Mouse (Mus musculus): ENCODE data around the gene Rsf1.
A peak's percentile ranks its signal among the peaks of the same experiment; 100 is the strongest.

The Rsf1 gene

GRCm38 (mm10) chr7:97579067-97579975, at the start of gene Rsf1, which contains the start of gene Aamdc:
TSS of gene Rsf1 (plus strand) at chr7:97579889.
TSS of gene Aamdc (minus strand) at chr7:97579497.
- peak; percentile 91 to 93 for DNase-seq (ENCODE audit: low spot score in 2 of 2)

DNA sequence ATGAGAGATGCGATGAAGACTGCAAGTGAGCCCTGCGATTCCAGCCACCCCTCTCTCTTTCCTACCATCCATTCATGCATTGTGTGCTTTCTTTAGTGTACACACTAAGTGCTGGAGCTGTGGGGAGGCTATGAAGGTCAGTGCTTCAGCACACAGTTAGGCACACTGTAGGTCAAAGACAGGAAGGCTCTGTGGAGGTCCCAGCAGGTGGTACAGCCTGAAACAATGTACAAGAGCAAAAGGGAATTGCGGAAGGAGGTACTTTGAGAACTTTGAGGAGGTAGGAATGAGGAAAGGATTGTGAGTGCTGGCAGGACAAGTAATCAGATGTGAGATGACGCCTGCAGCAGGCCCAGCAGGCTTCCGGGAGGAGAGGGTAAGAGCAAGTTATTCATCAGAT, 44.2 kb upstream of the Rsf1 start:
- no peak for DNase-seq (ENCODE audit: low spot score in 2 of 2)

GRCm38 (mm10) chr7:97536571-97536970, 43.1 kb upstream of the Rsf1 start:
- DNase-seq (ENCODE audit: low spot score in 2 of 2), result no peak

GRCm38 (mm10) chr7:97546462-97546861, 33.2 kb upstream of the Rsf1 start:
- DNase-seq (ENCODE audit: low spot score in 2 of 2), result no peak

DNA sequence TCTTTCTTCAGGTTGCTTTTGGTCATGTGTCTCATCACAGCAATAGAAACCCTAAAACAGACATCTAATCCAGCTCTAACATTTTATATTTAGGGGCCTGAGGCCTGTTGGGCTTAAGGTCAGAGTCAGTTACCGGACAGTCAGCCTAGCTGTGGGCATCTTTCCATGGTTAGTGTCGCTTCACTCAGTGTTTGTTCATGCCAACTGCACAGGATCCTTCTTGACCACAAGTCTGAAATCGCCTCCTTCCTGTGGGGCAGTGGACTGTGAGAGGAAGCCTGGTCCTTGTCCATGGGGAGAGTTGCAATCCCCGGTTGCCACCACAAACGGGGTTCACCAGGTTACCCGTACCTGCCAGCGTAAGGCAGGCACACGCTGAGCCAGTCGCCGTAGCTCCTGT, 30.4 kb upstream of the Rsf1 start:
- DNase-seq (ENCODE audit: low spot score in 2 of 2), result no peak

DNA sequence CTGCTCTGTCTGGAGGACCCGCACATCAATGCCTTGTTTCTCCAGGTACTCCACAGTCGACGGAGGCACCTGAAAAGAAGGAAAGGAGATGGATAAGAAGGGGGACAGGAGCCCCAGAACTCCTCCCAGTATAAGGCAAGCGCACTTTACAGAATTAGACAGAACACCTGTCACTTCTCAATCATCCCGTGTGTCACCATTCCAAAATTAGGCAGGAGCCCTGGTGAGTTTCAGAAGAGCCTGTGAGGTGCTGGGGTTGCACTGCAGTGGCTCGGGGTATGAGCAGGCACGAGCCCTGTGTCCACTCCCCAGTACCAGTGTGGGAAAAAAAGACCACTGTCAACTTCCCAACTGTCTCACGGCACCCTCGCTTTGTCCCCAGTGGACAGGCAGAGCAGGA, 29.0 kb upstream of the Rsf1 start:
- DNase-seq (ENCODE audit: low spot score in 2 of 2), result no peak

GRCm38 (mm10) chr7:97563576-97563975, 16.1 kb upstream of the Rsf1 start:
- no peak for DNase-seq (ENCODE audit: low spot score in 2 of 2)

DNA sequence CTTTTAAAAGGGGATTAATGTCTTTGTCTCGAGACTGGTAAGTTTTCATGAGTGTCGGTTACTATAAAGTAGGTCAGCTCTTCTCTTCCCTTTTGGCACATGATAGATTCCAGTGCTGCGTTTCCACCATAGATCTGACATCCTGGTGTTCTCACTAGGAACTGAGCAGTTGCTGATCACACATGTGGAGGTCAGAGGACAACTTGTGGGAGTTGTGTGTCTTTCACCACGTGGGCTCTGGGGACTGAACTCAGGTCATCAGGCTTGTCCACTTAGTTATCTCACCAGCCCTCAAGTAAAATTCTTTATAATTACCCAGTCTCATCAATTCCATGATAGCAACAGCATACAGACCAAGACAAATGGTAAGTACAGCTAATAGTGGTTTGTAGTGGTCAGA, 10.3 kb upstream of the Rsf1 start:
- DNase-seq (ENCODE audit: low spot score in 2 of 2), result no peak

GRCm38 (mm10) chr7:97570389-97570788, 9.3 kb upstream of the Rsf1 start:
- no peak for DNase-seq (ENCODE audit: low spot score in 2 of 2)

- peak; percentile 27 to 40 for DNase-seq (ENCODE audit: low spot score in 2 of 2)
Observed at GRCm38 (mm10) chr7:97578361-97579066, 1.2 kb upstream of the Rsf1 start.

DNA sequence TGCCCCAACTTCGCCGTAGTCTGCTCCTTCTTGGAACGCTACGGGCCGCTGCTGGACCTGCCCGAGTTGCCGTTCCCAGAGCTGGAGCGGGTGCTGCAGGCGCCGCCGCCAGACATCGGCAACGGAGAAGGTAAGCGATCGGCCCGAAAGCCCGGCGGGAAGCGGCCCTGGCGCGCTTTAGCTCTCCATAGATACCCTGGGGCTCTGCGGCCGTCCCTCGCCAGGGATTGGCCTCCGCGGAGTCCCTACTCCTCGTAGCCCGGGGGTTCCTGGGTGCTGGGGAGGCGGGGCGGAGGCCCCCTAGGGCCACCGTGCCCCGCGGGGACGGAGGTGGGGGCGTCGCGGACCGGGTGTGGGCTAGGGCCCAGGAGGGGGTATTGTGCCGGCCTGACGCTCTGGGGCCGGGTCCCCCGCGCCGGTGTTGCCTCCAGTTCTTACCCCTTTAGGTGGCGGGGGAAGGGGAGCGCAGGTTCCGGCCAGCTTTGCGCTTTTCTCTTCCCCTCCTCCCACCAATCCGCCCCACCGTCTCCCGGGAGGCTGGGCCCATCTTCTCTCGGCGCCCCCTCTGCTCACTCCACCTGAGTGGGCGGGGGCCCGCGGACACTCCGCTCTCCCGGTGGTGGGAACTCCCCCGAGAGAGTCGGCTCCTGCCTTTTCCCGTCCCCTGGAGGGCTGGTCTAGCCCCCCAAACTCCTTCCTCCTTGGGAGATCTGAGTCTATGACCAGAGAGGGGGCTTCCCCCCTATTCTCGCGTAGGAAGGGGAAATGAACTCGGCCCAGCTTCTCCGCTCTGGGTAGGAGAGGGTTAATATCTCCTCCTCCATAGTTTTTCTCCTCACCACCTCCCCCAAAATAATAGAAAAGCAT, 520 bp downstream of the Rsf1 start:
- DNase-seq (ENCODE audit: low spot score in 2 of 2), result peak; percentile 56 to 62

GRCm38 (mm10) chr7:97580843-97581214, 1.1 kb downstream of the Rsf1 start:
- DNase-seq (ENCODE audit: low spot score in 2 of 2), result peak; percentile 80 to 82

DNA sequence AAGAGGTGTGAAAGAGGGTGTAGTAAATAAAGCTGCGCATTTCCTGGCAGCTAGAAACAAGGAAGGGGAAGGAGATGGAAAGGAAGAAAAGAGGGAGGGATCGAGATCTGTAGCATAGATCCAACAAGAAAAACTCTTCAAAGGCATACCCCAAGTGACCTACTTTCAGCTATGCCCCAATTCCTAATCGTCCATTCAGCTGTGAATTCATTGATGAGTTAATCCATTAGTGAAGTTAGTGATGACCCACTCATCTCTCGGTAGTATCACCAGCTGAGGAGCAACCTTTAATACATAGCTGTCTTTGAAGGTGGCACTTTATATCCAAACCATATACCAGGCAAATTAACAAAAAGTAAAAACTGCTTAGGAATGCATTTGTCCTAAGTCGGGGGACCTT, 8.8 kb downstream of the Rsf1 start:
- DNase-seq (ENCODE audit: low spot score in 2 of 2), result no peak

DNA sequence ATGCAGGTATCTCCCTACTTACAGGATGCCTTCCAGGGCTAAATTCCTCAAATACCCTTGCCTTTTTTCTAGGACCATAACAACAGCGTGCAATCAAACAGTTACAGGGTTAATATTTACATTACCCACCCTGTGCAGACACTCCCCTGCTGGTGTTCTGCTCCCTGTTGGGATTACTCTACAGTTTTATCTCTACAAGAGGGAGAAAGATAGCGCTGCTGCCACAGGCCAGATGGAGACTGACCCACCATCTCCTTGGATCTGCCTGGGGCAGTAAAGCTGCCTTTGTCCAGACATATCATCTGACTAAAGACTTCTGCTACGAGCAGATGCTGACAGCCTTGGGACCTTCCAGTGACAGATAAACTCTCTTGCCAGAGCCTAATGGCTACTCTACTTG, 10.8 kb downstream of the Rsf1 start:
- no peak for DNase-seq (ENCODE audit: low spot score in 2 of 2)

DNA sequence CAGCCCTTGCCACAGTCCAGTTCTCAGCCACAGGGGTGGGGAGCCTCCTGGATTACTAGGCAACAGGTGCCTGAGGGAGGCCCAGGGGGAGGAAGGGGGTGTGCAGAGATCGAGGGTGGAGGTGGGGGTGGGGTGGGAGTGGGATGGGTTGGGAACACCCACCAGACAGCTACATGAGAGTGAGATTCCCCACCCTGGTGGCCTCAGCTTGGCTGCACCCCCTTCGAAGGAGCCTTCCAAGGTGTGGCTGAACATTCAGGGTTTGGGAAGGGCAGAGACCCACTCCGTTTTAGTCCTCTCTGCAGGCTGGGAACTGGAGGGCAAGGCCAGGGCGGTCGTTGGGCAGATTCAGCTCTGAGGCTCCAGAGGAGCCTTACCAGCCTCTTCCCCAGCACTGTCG, 11.6 kb downstream of the Rsf1 start:
- DNase-seq (ENCODE audit: low spot score in 2 of 2), result no peak

GRCm38 (mm10) chr7:97592396-97592795, 12.7 kb downstream of the Rsf1 start:
- no peak for DNase-seq (ENCODE audit: low spot score in 2 of 2)

- DNase-seq (ENCODE audit: low spot score in 2 of 2), result no peak
Observed at GRCm38 (mm10) chr7:97593535-97593934, 13.8 kb downstream of the Rsf1 start.

DNA sequence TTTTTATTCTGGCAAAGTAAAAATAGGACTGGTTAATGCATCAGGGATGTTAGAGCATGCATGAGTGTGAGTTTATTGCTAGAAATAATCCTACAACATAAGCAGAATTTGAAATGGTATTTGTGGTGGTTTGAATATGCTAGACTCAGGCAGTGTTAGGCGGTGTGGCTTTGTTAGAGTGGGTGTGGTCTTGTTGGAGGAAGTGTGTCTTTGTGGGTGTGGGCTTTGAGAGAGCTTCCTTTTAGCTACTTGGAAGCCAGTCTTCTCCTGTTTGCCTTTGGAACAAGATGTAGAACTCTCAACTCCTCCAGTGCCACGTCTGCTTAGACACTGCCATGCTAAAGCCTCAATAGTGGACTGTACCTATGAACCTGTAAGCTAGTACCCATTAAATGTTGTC, 18.9 kb downstream of the Rsf1 start:
- DNase-seq (ENCODE audit: low spot score in 2 of 2), result no peak

- DNase-seq (ENCODE audit: low spot score in 2 of 2), result no peak
Observed at GRCm38 (mm10) chr7:97621346-97621745, 41.7 kb downstream of the Rsf1 start.

GRCm38 (mm10) chr7:97622676-97623075, 43.0 kb downstream of the Rsf1 start:
- no peak for DNase-seq (ENCODE audit: low spot score in 2 of 2)

DNA sequence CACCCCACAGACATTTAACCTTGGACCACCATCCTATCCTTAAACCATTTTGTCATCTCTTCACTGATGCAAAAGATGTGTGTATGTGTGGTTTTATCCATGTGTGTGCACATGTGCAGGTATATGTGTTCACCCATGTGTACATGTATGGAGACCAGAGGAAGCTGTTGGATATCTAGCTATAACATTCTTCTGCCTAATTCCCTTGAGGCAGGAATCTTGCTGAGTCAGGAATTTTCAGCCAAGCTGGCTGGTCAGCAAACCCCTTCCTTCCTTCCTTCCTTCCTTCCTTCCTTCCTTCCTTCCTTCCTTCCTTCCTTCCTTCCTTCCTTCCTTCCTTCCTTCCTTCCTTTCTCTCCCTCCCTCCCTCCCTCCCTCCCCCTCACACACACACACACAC, 43.7 kb downstream of the Rsf1 start:
- no peak for DNase-seq (ENCODE audit: low spot score in 2 of 2)

DNA sequence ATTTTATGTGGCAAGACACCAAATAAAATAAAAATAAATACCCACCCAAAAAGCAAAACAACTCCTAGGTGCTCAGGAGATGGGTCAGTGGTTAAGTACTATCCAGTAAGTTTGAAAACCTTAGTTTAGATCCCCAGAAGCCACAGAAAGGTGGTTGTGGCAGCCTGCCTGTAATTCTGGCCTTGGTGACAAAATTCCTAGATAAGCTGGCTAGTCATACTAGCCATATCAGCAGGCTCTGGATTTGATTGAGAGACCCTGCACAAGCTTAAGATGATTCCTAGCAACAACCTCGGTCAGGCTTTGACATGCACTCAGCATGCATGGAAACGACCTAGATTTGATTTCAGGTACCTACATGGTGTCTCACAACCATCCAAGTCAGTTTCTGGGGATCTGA, 49.7 kb downstream of the Rsf1 start:
- DNase-seq (ENCODE audit: low spot score in 2 of 2), result no peak

Data from thymus, postnatal 10 days (tissue).